Mouse (Mus musculus) activated CD4-positive, CD25-positive, alpha-beta regulatory T cell, adult 4 months (primary cell): ENCODE data around the gene Rhox4b. TPM values are rescaled to one million over a fixed set of nuclear protein-coding genes. Genes with fewer than 3 reads are reported as not detected.
"Not testable (repeated sequence)": the region's sequence is repeated elsewhere in the genome, so short reads cannot be mapped to it uniquely, and the experiment has no call there.

Source experiments
- ATAC-seq: one replicate; pipeline ENCODE4 v1.8.0; 2017
- polyA plus RNA-seq, 2 experiments: library from polyadenylated mRNA; unstranded; fragments of 100-300 nt; shearing (Covaris generic); gene quantifications; one replicate each; pipeline ENCODE4 v1.2.1; 2017

The Rhox4b gene
- polyA plus RNA-seq, result under 1 TPM in 1 of 2 experiments, not detected in 1; 0.33 TPM

DNA sequence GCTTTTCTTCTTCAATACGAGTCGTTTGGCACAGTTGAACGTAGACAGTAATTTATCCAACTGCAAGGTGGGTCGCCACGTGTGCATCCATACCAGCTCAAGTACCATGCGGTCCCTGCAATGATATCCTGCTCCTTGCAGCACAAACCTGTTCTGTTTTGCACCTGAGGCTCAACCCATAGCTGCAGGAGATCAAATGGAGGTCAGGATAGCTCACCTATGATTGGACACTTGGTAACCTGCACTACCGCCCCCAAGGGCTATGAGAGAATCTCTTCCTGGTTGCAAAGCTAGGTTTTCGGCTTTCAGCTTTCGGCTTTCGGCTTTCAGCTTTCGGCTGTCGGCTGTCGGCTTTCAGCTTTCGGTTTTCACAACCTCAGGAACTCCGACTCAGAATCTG is at the start of gene Rhox4b:
Gene Rhox4b, plus strand, starts transcription at position 301 of the 400 bp plus-strand sequence.
- ATAC-seq, result not testable (repeated sequence)

DNA sequence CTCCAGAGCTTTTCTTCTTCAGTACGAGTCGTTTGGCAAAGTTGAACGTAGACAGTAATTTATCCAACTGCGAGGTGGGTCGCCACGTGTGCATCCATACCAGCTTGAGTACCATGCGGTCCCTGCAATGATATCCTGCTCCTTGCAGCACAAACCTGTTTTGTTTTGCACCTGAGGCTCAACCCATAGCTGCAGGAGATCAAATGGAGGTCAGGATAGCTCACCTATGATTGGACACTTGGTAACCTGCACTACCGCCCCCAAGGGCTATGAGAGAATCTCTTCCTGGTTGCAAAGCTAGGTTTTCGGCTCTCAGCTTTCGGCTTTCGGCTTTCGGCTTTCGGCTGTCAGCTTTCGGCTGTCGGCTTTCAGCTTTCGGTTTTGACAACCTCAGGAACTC is 41.7 kb upstream of the Rhox4b start, which contains the start of gene Rhox4a2:
Gene Rhox4a2, plus strand, starts transcription at position 301 of the 400 bp plus-strand sequence.
- not testable (repeated sequence) for ATAC-seq

DNA sequence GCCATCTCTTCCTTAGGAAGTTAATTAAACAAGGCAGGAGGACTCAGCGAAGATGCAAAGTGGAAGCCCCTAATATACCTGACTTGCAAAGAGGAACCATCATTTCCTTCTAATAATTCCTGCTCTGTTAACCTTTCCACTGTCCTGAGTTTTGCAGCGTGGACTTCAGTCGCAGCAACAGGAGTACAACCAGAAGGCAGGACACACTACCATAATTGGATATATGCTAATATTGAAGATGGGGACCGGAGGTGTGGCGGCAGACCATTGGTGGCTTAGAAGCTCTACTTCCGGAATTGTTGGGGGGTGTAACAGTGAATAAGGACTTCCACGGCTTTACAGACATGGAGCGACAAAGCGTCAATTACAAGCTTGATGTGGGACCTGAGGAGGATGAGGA is 20.5 kb upstream of the Rhox4b start, which contains the start of gene Rhox2b:
Gene Rhox2b, plus strand, starts transcription at position 301 of the 400 bp plus-strand sequence.
- ATAC-seq, result not testable (repeated sequence)

DNA sequence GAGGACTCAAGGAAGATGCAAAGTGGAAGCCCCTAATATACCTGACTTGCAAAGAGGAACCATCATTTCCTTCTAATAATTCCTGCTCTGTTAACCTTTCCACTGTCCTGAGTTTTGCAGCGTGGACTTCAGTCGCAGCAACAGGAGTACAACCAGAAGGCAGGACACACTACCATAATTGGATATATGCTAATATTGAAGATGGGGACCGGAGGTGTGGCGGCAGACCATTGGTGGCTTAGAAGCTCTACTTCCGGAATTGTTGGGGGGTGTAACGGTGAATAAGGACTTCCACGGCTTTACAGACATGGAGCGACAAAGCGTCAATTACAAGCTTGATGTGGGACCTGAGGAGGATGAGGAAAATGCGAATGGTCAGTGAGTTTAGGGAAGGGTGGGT is 21.1 kb downstream of the Rhox4b start, which contains the start of gene Rhox2c:
Gene Rhox2c, plus strand, starts transcription at position 301 of the 400 bp plus-strand sequence.
- not testable (repeated sequence) for ATAC-seq

DNA sequence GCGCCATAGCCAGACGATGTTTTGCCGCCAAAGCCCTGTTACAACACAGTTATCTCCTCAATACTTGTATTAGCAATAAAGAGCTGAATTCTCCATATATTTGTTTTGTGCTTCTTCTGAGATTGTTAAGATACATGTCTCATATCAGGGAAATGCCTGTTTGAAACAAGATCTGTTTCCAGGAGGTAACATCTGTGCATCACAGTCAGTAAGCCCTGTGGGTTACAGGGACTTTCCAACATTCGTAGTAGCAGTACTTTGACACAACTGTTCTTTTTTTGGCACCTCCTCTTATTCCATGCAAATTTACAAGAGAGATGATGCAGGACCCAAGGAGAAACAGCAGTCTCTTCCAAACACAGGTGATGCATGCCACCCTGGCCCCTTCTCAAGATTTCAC is 26.0 kb downstream of the Rhox4b start, which contains the start of gene Rhox3c:
Gene Rhox3c, plus strand, starts transcription at position 301 of the 400 bp plus-strand sequence.
- ATAC-seq, result not testable (repeated sequence)

DNA sequence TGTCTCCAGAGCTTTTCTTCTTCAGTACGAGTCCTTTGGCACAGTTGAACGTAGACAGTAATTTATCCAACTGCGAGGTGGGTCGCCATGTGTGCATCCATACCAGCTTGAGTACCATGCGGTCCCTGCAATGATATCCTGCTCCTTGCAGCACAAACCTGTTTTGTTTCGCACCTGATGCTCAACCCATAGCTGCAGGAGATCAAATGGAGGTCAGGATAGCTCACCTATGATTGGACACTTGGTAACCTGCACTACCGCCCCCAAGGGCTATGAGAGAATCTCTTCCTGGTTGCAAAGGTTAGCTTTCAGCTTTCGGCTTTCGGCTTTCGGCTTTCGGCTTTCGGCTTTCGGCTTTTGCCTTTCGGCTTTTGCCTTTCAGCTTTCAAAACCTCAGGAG is 47.7 kb downstream of the Rhox4b start, which contains the start of gene Rhox4c:
Gene Rhox4c, plus strand, starts transcription at position 301 of the 400 bp plus-strand sequence.
- ATAC-seq, result not testable (repeated sequence)

Other genes starting within 250 kb of the Rhox4b start
- 100 to 1,000 TPM; 295 to 357 TPM for gene Ndufa1, start 241.3 kb upstream of the Rhox4b start, polyA plus RNA-seq
- 10 to 100 TPM in 1 of 2 experiments, 1 to 10 TPM in 1; 9.5 to 10.9 TPM for gene Rnf113a1, start 241.2 kb upstream of the Rhox4b start, polyA plus RNA-seq
- gene Gm9, start 221.5 kb upstream of the Rhox4b start, polyA plus RNA-seq, result not detected
- not detected for gene Rhox1, start 210.2 kb upstream of the Rhox4b start, polyA plus RNA-seq
- gene Rhox2a, start 187.5 kb upstream of the Rhox4b start, polyA plus RNA-seq, result not detected
- not detected for gene Rhox3a, start 182.6 kb upstream of the Rhox4b start, polyA plus RNA-seq
- not detected for gene Rhox4a, start 167.2 kb upstream of the Rhox4b start, polyA plus RNA-seq
- gene Rhox3a2, start 52.5 kb upstream of the Rhox4b start, polyA plus RNA-seq, result not detected
- gene Rhox4a2, start 41.6 kb upstream of the Rhox4b start, polyA plus RNA-seq, result not detected
- not detected for gene Rhox2b, start 20.4 kb upstream of the Rhox4b start, polyA plus RNA-seq
- not detected for gene Rhox2c, start 21.2 kb downstream of the Rhox4b start, polyA plus RNA-seq
- not detected for gene Rhox3c, start 26.1 kb downstream of the Rhox4b start, polyA plus RNA-seq
- gene Rhox4c, start 47.8 kb downstream of the Rhox4b start, polyA plus RNA-seq, result not detected
- gene Rhox2d, start 60.9 kb downstream of the Rhox4b start, polyA plus RNA-seq, result not detected
- gene Rhox4d, start 81.9 kb downstream of the Rhox4b start, polyA plus RNA-seq, result under 1 TPM in 1 of 2 experiments, not detected in 1; 0.27 TPM
- not detected for gene Rhox2e, start 98.0 kb downstream of the Rhox4b start, polyA plus RNA-seq
- gene Rhox3e, start 109.5 kb downstream of the Rhox4b start, polyA plus RNA-seq, result not detected
- gene Rhox4e, start 124.9 kb downstream of the Rhox4b start, polyA plus RNA-seq, result not detected
- gene Rhox2f, start 138.9 kb downstream of the Rhox4b start, polyA plus RNA-seq, result not detected
- gene Rhox3f, start 148.5 kb downstream of the Rhox4b start, polyA plus RNA-seq, result not detected
- gene Rhox4f, start 175.2 kb downstream of the Rhox4b start, polyA plus RNA-seq, result under 1 TPM in 1 of 2 experiments, not detected in 1; 0.45 TPM
- gene Rhox3g, start 196.1 kb downstream of the Rhox4b start, polyA plus RNA-seq, result not detected
- not detected for gene Rhox2g, start 211.0 kb downstream of the Rhox4b start, polyA plus RNA-seq
- not detected for gene Rhox4g, start 218.8 kb downstream of the Rhox4b start, polyA plus RNA-seq
- gene Rhox3h, start 236.3 kb downstream of the Rhox4b start, polyA plus RNA-seq, result not detected
- not detected for gene Rhox2h, start 240.8 kb downstream of the Rhox4b start, polyA plus RNA-seq